Mouse (Mus musculus): ENCODE data around the gene Phf21a. TPM values are rescaled to one million over a fixed set of nuclear protein-coding genes. Genes with fewer than 3 reads are reported as not detected.
A peak's percentile ranks its signal among the peaks of the same experiment; 100 is the strongest.

Phf21a gene
- polyA plus RNA-seq, 1 experiment from 2014 or later: 44.1 TPM

- Histone ChIP-seq H3K4me3 (replicated peaks) (peak overlapping the region; percentile 63), H3K9ac (peak overlapping the region; percentile 93), H3K27me3 (no peaks in the 10 kb centered on the region), H3K4me2 (peak overlapping the region; percentile 84), H3K27ac (peak overlapping the region; percentile 100), H3K9me3 (no peaks in the 10 kb centered on the region), H3K4me1 (peaks cover 40% of the 10 kb centered on the region), H3K36me3 (replicated peaks) (no peaks in the 10 kb centered on the region)
- peak; percentile 59 for ATAC-seq (ENCODE audit: low FRiP score)
- whole genome bisulfite sequencing: under 1% methylated on average over 46 of the region's 47 CpGs
Measured at GRCm38 (mm10) chr2:92185062-92185765, 92.3 kb downstream of the Phf21a start.

- Histone ChIP-seq H3K4me3 (replicated peaks) (peak overlapping the region; percentile 63), H3K27ac (peak overlapping the region; percentile 100), H3K36me3 (replicated peaks) (0 out of 2 replicates have a peak, but pooled peaks cover under 1% of the 10 kb centered on the region), H3K4me1 (peaks cover 45% of the 10 kb centered on the region), H3K9me3 (no peaks in the 10 kb centered on the region), H3K4me2 (peak overlapping the region; percentile 84), H3K9ac (peak overlapping the region; percentile 93), H3K27me3 (no peaks in the 10 kb centered on the region)
- 6% methylated on average over 11 of the region's 11 CpGs for WGBS
- ATAC-seq (ENCODE audit: low FRiP score): no peak
Measured at GRCm38 (mm10) chr2:92185766-92186450, 93.0 kb downstream of the Phf21a start.

GRCm38 (mm10) chr2:92187061-92187460 is 94.1 kb downstream of the Phf21a start:
- 62% methylated on average over 6 of the region's 6 CpGs for WGBS
- H3K27ac ChIP-seq: no peak overlapping the region
- H3K4me3 ChIP-seq (replicated peaks): peak overlapping the region; percentile 19
- H3K4me1 ChIP-seq: peaks cover 43% of the 10 kb centered on the region
- H3K9me3 ChIP-seq: no peaks in the 10 kb centered on the region
- H3K36me3 ChIP-seq (replicated peaks): 0 out of 2 replicates have a peak, but pooled peaks cover 3% of the 10 kb centered on the region
- ATAC-seq (ENCODE audit: low FRiP score): no peak
- H3K9ac ChIP-seq: no peak overlapping the region
- no peaks in the 10 kb centered on the region for H3K27me3 ChIP-seq
- peak overlapping the region; percentile 84 for H3K4me2 ChIP-seq

GRCm38 (mm10) chr2:92188744-92189143 is 95.8 kb downstream of the Phf21a start:
- Histone ChIP-seq H3K4me3 (replicated peaks) (no peak overlapping the region), H3K4me2 (peak overlapping the region; percentile 84), H3K4me1 (peaks cover 41% of the 10 kb centered on the region), H3K36me3 (replicated peaks) (0 out of 2 replicates have a peak, but pooled peaks cover 3% of the 10 kb centered on the region), H3K27me3 (no peaks in the 10 kb centered on the region), H3K9me3 (no peaks in the 10 kb centered on the region), H3K9ac (no peak overlapping the region), H3K27ac (no peak overlapping the region)
- 64% methylated on average over 3 of the region's 3 CpGs for WGBS
- ATAC-seq (ENCODE audit: low FRiP score): no peak

- H3K27me3 ChIP-seq: no peaks in the 10 kb centered on the region
- no peak overlapping the region for H3K27ac ChIP-seq
- peaks cover 39% of the 10 kb centered on the region for H3K4me1 ChIP-seq
- no peak for ATAC-seq (ENCODE audit: low FRiP score)
- H3K9ac ChIP-seq: no peak overlapping the region
- H3K4me3 ChIP-seq (replicated peaks): no peak overlapping the region
- 65% methylated on average over 5 of the region's 5 CpGs for WGBS
- H3K4me2 ChIP-seq: no peak overlapping the region
- H3K9me3 ChIP-seq: no peaks in the 10 kb centered on the region
- H3K36me3 ChIP-seq (replicated peaks): 0 out of 2 replicates have a peak, but pooled peaks cover 3% of the 10 kb centered on the region
Measured at GRCm38 (mm10) chr2:92190960-92191359, 98.0 kb downstream of the Phf21a start.

- 75% methylated on average over 5 of the region's 5 CpGs for WGBS
Measured at GRCm38 (mm10) chr2:92191826-92192581, 99.1 kb downstream of the Phf21a start.

GRCm38 (mm10) chr2:92198126-92198525 is 105.2 kb downstream of the Phf21a start:
- Histone ChIP-seq H3K27me3 (no peaks in the 10 kb centered on the region), H3K4me1 (peaks cover 9% of the 10 kb centered on the region), H3K27ac (0 out of 2 replicates have a peak overlapping the region, but pooled peaks have one; percentile 14), H3K9ac (peak overlapping the region; percentile 22; the same call in 1 of the 2 replicates), H3K4me3 (replicated peaks) (no peak overlapping the region), H3K9me3 (no peaks in the 10 kb centered on the region), H3K4me2 (no peak overlapping the region), H3K36me3 (replicated peaks) (no peaks in the 10 kb centered on the region)
- no peak for ATAC-seq (ENCODE audit: low FRiP score)
- 53% methylated on average over 6 of the region's 6 CpGs for WGBS

More at GRCm38 (mm10) chr2:92191826-92192581, 99.1 kb downstream of the Phf21a start:
- no peaks in the 10 kb centered on the region for H3K9me3 ChIP-seq
- no peak overlapping the region for H3K4me2 ChIP-seq
- H3K36me3 ChIP-seq (replicated peaks): 0 out of 2 replicates have a peak, but pooled peaks cover 3% of the 10 kb centered on the region
- H3K27ac ChIP-seq: no peak overlapping the region
- no peaks in the 10 kb centered on the region for H3K27me3 ChIP-seq
- no peak for ATAC-seq (ENCODE audit: low FRiP score)
- peaks cover 28% of the 10 kb centered on the region for H3K4me1 ChIP-seq
- H3K4me3 ChIP-seq (replicated peaks): no peak overlapping the region
- no peak overlapping the region for H3K9ac ChIP-seq

- Histone ChIP-seq H3K27ac (no peak overlapping the region), H3K36me3 (replicated peaks) (no peaks in the 10 kb centered on the region), H3K4me3 (replicated peaks) (no peak overlapping the region), H3K9ac (no peak overlapping the region), H3K9me3 (no peaks in the 10 kb centered on the region), H3K4me1 (peaks cover 9% of the 10 kb centered on the region), H3K27me3 (no peaks in the 10 kb centered on the region), H3K4me2 (no peak overlapping the region)
- 89% methylated on average over 7 of the region's 7 CpGs for WGBS
- ATAC-seq (ENCODE audit: low FRiP score): no peak
Measured at GRCm38 (mm10) chr2:92198747-92199146, 105.8 kb downstream of the Phf21a start.

GRCm38 (mm10) chr2:92199562-92200286 is 106.8 kb downstream of the Phf21a start:
- H3K9me3 ChIP-seq: no peaks in the 10 kb centered on the region
- H3K36me3 ChIP-seq (replicated peaks): no peaks in the 10 kb centered on the region
- H3K4me1 ChIP-seq: peaks cover 13% of the 10 kb centered on the region
- H3K4me2 ChIP-seq: no peak overlapping the region
- H3K4me3 ChIP-seq (replicated peaks): no peak overlapping the region
- 84% methylated on average over 10 of the region's 10 CpGs for WGBS
- H3K27me3 ChIP-seq: no peaks in the 10 kb centered on the region
- ATAC-seq (ENCODE audit: low FRiP score): no peak
- no peak overlapping the region for H3K27ac ChIP-seq
- no peak overlapping the region for H3K9ac ChIP-seq

- H3K9ac ChIP-seq: no peak overlapping the region
- no peak overlapping the region for H3K4me3 ChIP-seq (replicated peaks)
- WGBS: 78% methylated on average over 4 of the region's 4 CpGs
- no peaks in the 10 kb centered on the region for H3K9me3 ChIP-seq
- no peak for ATAC-seq (ENCODE audit: low FRiP score)
- H3K4me2 ChIP-seq: no peak overlapping the region
- H3K4me1 ChIP-seq: peaks cover 29% of the 10 kb centered on the region
- no peaks in the 10 kb centered on the region for H3K27me3 ChIP-seq
- H3K27ac ChIP-seq: no peak overlapping the region
- H3K36me3 ChIP-seq (replicated peaks): no peaks in the 10 kb centered on the region
Measured at GRCm38 (mm10) chr2:92202319-92203040, 109.6 kb downstream of the Phf21a start.

- Histone ChIP-seq H3K36me3 (replicated peaks) (no peaks in the 10 kb centered on the region), H3K9ac (no peak overlapping the region), H3K9me3 (no peaks in the 10 kb centered on the region), H3K4me2 (no peak overlapping the region), H3K4me3 (replicated peaks) (no peak overlapping the region), H3K4me1 (peaks cover 20% of the 10 kb centered on the region), H3K27me3 (no peaks in the 10 kb centered on the region), H3K27ac (peak overlapping the region; percentile 59)
- ATAC-seq (ENCODE audit: low FRiP score): no peak
- 62% methylated on average over 5 of the region's 5 CpGs for WGBS
Measured at GRCm38 (mm10) chr2:92205010-92205639, 112.2 kb downstream of the Phf21a start.
